Mouse (Mus musculus): ENCODE results near the gene Nanos1. TPM values are rescaled to one million over a fixed set of nuclear protein-coding genes. Genes with fewer than 3 reads are reported as not detected.

The Nanos1 gene
- 0.38 TPM for polyA plus RNA-seq (2012; fragmentation: generic; extraction: Trizol)

DNA sequence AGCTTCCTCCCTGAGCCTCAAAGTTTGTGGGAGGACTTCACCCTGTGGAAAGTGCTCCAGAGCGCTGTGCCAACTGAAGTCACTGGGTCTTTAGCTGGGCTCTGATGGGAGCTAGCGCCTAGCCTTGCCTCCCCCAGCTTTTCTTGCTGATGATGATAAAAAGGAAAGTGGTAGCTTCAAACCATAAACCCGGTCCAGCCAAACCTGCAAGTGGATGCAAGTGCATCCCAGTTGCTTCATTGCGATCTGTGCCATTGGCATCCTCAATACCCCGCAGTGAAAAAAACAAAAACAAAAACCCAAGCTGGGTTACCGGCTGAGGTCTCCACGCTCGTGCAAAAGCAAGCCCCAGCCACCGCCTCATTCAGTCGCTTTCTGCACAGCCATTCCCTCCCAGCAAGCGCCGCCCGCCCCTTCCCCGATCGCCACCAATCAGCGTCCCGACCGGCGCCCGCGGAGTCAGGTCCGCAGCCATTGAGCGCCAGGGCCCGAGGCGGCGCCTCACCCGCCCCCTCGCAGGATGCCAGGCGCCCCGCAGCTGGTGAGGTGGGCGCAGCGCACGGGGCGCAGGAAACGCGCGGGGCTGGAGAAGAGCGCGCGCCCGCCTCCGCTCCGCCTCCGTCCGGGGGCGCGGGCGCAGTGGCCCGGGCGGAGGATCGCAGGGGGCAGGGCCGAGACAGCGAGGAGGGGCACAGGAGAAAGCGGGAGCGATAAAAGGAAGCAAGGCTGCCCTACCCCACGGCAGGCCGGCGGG, at the start of gene Nanos1:
TSS of gene Nanos1 (plus strand) at position 550 of the 754 bp plus-strand sequence.
- Histone ChIP-seq H3K79me2 (ENCODE audit: control insufficient read depth, insufficient read depth) (no peaks in the 10 kb centered on the region), H3ac (ENCODE audit: control insufficient read depth, insufficient read length) (peak within 1 kb of the TSS; percentile 14), H3K4me2 (ENCODE audit: low read depth) (peak within 1 kb of the TSS; percentile 89), H3K36me3 (ENCODE audit: control insufficient read depth, insufficient read depth) (peaks cover 6% of the 10 kb centered on the region), H3K27me3 (ENCODE audit: control insufficient read depth, insufficient read depth, insufficient read length) (no peaks in the 10 kb centered on the region), H3K4me3 (peak within 1 kb of the TSS; percentile 14)
- TF ChIP-seq REST (IDR thresholded peaks at IDR 0.05; ENCODE audit: insufficient read depth, insufficient read length) (no peak), POLR2AphosphoS2 (IDR thresholded peaks at IDR 0.05; ENCODE audit: insufficient read length, low read depth) (no peak), MAX (IDR thresholded peaks at IDR 0.05; ENCODE audit: low read depth) (no peak), SRF (IDR thresholded peaks at IDR 0.05; ENCODE audit: control insufficient read depth, insufficient read length, low read depth) (no peak), E2F4 (IDR thresholded peaks at IDR 0.05; ENCODE audit: insufficient read depth) (no peak), MYOG (IDR thresholded peaks at IDR 0.05; ENCODE audit: control insufficient read depth in 1 of 3, insufficient read depth in 1 of 3, insufficient read length in 2 of 3, low read depth in 2 of 3) (peak in 2 of 3 experiments; percentile 25 to 26), MYOD1 (IDR thresholded peaks at IDR 0.05; ENCODE audit: control insufficient read depth in 1 of 3, insufficient read length in 2 of 3, low read depth in 2 of 3) (peak in 2 of 3 experiments; percentile 25 to 63), TCF12 (IDR thresholded peaks at IDR 0.05; ENCODE audit: insufficient read depth, poor library complexity, severe bottlenecking) (no peak), CEBPB (IDR thresholded peaks at IDR 0.05; ENCODE audit: insufficient read depth, poor library complexity, severe bottlenecking) (no peak), USF1 (IDR thresholded peaks at IDR 0.05; ENCODE audit: low read depth) (no peak), POLR2A (IDR thresholded peaks at IDR 0.05; ENCODE audit: insufficient read length, low read depth) (peak; percentile 41), TCF3 (IDR thresholded peaks at IDR 0.05; ENCODE audit: insufficient read length, low read depth) (no peak)

DNA sequence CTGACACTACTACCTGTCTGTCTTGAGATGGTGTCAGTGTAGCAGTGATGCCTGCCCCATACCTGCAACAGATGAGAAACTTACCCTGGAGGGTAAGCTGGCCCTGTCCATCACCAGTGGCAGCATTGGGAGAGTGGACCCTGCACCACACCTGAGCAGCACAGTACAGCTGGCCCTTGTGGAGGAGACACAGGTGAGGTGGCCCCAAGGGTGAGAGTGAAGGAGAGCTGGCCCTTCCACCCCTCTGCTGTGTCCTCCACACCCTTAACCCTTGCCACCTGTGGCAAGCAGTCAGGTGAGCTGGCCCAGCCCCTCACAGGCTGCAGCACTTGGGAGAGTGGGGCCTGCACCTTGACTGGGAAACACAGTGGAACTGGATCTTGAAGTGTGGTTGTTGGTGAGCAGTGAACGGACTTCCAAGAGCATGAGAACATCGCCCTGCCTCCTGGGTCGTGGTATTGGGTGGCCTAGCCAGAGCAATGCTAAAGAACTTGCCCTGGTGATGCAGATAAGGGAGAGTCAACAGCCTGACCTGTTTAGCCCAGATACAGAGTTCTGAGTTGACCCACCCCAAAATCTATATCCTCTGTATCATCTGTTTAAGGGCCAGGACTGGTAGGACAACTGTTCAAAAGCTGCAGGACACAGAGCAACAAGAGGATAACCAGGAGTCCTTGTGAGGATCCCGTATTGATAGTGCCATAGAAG, 46.4 kb upstream of the Nanos1 start:
- H3ac ChIP-seq (ENCODE audit: control insufficient read depth, insufficient read length): no peak overlapping the region
- no peak for TF ChIP-seq MYOD1 (IDR thresholded peaks at IDR 0.05; ENCODE audit: control insufficient read depth in 1 of 3, insufficient read length in 2 of 3, low read depth in 2 of 3)
- no peak for TF ChIP-seq CEBPB (IDR thresholded peaks at IDR 0.05; ENCODE audit: insufficient read depth, poor library complexity, severe bottlenecking)
- no peak for TF ChIP-seq MAX (IDR thresholded peaks at IDR 0.05; ENCODE audit: low read depth)
- TF ChIP-seq TCF12 (IDR thresholded peaks at IDR 0.05; ENCODE audit: insufficient read depth, poor library complexity, severe bottlenecking): no peak
- TF ChIP-seq USF1 (IDR thresholded peaks at IDR 0.05; ENCODE audit: low read depth): no peak
- TF ChIP-seq E2F4 (IDR thresholded peaks at IDR 0.05; ENCODE audit: insufficient read depth): no peak
- no peak for TF ChIP-seq REST (IDR thresholded peaks at IDR 0.05; ENCODE audit: insufficient read depth, insufficient read length)
- no peak for TF ChIP-seq POLR2A (IDR thresholded peaks at IDR 0.05; ENCODE audit: insufficient read length, low read depth)
- no peak for TF ChIP-seq TCF3 (IDR thresholded peaks at IDR 0.05; ENCODE audit: insufficient read length, low read depth)
- no peak for TF ChIP-seq SRF (IDR thresholded peaks at IDR 0.05; ENCODE audit: control insufficient read depth, insufficient read length, low read depth)
- no peak for TF ChIP-seq POLR2AphosphoS2 (IDR thresholded peaks at IDR 0.05; ENCODE audit: insufficient read length, low read depth)
- TF ChIP-seq MYOG (IDR thresholded peaks at IDR 0.05; ENCODE audit: control insufficient read depth in 1 of 3, insufficient read depth in 1 of 3, insufficient read length in 2 of 3, low read depth in 2 of 3): no peak
- no peaks in the 10 kb centered on the region for H3K27me3 ChIP-seq (ENCODE audit: control insufficient read depth, insufficient read depth, insufficient read length)
- no peaks in the 10 kb centered on the region for H3K79me2 ChIP-seq (ENCODE audit: control insufficient read depth, insufficient read depth)
- H3K4me2 ChIP-seq (ENCODE audit: low read depth): no peak overlapping the region
- H3K36me3 ChIP-seq (ENCODE audit: control insufficient read depth, insufficient read depth): no peaks in the 10 kb centered on the region
- no peak overlapping the region for H3K4me3 ChIP-seq

DNA sequence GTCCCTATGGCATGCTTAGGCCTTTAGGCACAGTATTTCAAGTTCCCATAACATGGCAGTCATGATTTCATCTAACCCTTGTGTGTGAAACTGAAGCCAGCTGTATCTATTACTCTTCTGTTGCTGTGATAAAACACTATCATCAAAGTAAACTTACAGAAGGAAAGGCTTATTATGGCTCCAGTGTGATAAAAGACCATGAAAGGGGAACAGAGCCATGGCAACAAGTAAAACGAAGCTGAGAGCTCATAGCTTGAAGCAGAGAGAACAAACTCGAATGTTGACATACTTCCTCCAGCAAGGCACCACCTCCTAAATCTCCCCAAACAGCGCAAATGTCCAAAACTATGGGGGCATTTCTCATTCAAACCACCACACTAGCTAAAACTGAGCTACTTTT, 45.6 kb upstream of the Nanos1 start:
- Histone ChIP-seq H3K4me3 (no peak overlapping the region), H3ac (ENCODE audit: control insufficient read depth, insufficient read length) (no peak overlapping the region), H3K36me3 (ENCODE audit: control insufficient read depth, insufficient read depth) (no peaks in the 10 kb centered on the region), H3K79me2 (ENCODE audit: control insufficient read depth, insufficient read depth) (no peaks in the 10 kb centered on the region), H3K27me3 (ENCODE audit: control insufficient read depth, insufficient read depth, insufficient read length) (no peaks in the 10 kb centered on the region), H3K4me2 (ENCODE audit: low read depth) (no peak overlapping the region)
- TF ChIP-seq MYOD1 (IDR thresholded peaks at IDR 0.05; ENCODE audit: control insufficient read depth in 1 of 3, insufficient read length in 2 of 3, low read depth in 2 of 3) (no peak), SRF (IDR thresholded peaks at IDR 0.05; ENCODE audit: control insufficient read depth, insufficient read length, low read depth) (no peak), MYOG (IDR thresholded peaks at IDR 0.05; ENCODE audit: control insufficient read depth in 1 of 3, insufficient read depth in 1 of 3, insufficient read length in 2 of 3, low read depth in 2 of 3) (no peak), REST (IDR thresholded peaks at IDR 0.05; ENCODE audit: insufficient read depth, insufficient read length) (no peak), E2F4 (IDR thresholded peaks at IDR 0.05; ENCODE audit: insufficient read depth) (no peak), POLR2A (IDR thresholded peaks at IDR 0.05; ENCODE audit: insufficient read length, low read depth) (no peak), MAX (IDR thresholded peaks at IDR 0.05; ENCODE audit: low read depth) (no peak), TCF3 (IDR thresholded peaks at IDR 0.05; ENCODE audit: insufficient read length, low read depth) (no peak)

DNA sequence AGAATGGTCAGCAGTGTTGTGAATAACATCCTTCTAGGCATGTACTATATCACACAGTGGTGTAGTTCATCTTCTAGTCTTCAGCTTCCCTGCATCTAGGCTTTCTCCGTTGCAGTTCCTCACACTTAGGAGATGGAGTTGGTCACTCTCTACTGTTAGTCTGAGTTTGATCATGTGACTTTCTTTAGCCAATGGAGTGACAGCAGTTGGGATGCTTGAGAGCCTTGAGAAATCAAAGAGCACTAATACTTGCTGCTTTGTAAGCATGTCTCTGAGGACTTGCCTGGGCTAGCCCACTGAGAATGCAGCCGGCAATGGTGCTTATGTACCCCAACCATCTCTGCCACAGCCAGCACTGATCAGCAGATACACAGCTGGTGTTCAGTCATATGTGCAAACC, 43.2 kb upstream of the Nanos1 start:
- Histone ChIP-seq H3K27me3 (ENCODE audit: control insufficient read depth, insufficient read depth, insufficient read length) (no peaks in the 10 kb centered on the region), H3K4me2 (ENCODE audit: low read depth) (no peak overlapping the region), H3ac (ENCODE audit: control insufficient read depth, insufficient read length) (no peak overlapping the region), H3K36me3 (ENCODE audit: control insufficient read depth, insufficient read depth) (no peaks in the 10 kb centered on the region), H3K4me3 (no peak overlapping the region), H3K79me2 (ENCODE audit: control insufficient read depth, insufficient read depth) (no peaks in the 10 kb centered on the region)
- TF ChIP-seq E2F4 (IDR thresholded peaks at IDR 0.05; ENCODE audit: insufficient read depth): no peak
- TF ChIP-seq SRF (IDR thresholded peaks at IDR 0.05; ENCODE audit: control insufficient read depth, insufficient read length, low read depth): no peak
- no peak for TF ChIP-seq CEBPB (IDR thresholded peaks at IDR 0.05; ENCODE audit: insufficient read depth, poor library complexity, severe bottlenecking)
- no peak for TF ChIP-seq MAX (IDR thresholded peaks at IDR 0.05; ENCODE audit: low read depth)
- no peak for TF ChIP-seq TCF12 (IDR thresholded peaks at IDR 0.05; ENCODE audit: insufficient read depth, poor library complexity, severe bottlenecking)
- TF ChIP-seq MYOD1 (IDR thresholded peaks at IDR 0.05; ENCODE audit: control insufficient read depth in 1 of 3, insufficient read length in 2 of 3, low read depth in 2 of 3): no peak
- no peak for TF ChIP-seq POLR2A (IDR thresholded peaks at IDR 0.05; ENCODE audit: insufficient read length, low read depth)
- no peak for TF ChIP-seq TCF3 (IDR thresholded peaks at IDR 0.05; ENCODE audit: insufficient read length, low read depth)
- TF ChIP-seq MYOG (IDR thresholded peaks at IDR 0.05; ENCODE audit: control insufficient read depth in 1 of 3, insufficient read depth in 1 of 3, insufficient read length in 2 of 3, low read depth in 2 of 3): no peak
- TF ChIP-seq REST (IDR thresholded peaks at IDR 0.05; ENCODE audit: insufficient read depth, insufficient read length): no peak
- no peak for TF ChIP-seq POLR2AphosphoS2 (IDR thresholded peaks at IDR 0.05; ENCODE audit: insufficient read length, low read depth)
- no peak for TF ChIP-seq USF1 (IDR thresholded peaks at IDR 0.05; ENCODE audit: low read depth)
